Mouse (Mus musculus) heart, adult 9 months (tissue): ENCODE measurements around the gene Sprr2d.

Experiments used
- DNase-seq, 2 experiments: peaks; one replicate each; pipeline ENCODE4 v3.0.0; 2022; ENCODE audit warnings: low spot score in 2 of 2

The Sprr2d gene

DNA sequence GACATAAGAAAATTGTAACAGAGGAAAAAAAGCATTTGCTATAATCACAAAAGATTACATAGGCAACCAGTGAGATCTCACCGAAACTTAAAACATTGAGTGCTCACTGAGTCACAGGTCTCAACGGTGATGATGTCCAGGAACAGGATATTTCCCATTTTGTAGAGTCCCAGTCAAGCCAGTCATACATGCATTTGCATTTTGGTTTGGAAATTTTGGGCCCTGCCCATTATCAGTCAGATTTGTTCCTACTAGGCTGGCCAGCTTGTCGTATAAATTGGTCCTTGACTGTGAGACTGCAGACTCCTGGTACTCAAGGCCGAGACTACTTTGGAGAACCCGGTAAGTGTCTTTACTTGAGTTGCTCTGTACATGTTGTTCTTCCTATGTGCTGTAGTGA lies at the start of gene Sprr2d:
Sprr2d (plus strand) TSS at position 301 of the 400 bp plus-strand sequence.
- DNase-seq: no peak

DNA sequence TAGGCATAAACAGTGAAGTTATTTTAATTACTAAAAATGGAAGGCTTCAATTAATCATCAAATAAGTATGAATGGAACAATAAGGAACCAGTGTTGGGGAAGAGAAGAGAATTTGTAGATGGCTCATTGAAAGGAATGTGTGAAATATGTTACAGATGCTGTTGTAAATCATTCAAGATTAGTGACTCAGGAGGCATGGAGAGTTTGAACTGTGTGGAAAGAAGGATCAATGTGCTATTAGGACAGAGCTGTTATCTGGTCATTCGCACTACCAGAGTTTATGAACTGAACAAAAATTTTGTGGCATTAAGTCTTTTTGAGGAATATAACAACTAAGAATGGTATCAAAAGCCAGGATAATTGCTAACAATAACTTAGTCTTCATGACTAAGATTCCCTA lies 31.5 kb upstream of the Sprr2d start:
- no peak for DNase-seq

DNA sequence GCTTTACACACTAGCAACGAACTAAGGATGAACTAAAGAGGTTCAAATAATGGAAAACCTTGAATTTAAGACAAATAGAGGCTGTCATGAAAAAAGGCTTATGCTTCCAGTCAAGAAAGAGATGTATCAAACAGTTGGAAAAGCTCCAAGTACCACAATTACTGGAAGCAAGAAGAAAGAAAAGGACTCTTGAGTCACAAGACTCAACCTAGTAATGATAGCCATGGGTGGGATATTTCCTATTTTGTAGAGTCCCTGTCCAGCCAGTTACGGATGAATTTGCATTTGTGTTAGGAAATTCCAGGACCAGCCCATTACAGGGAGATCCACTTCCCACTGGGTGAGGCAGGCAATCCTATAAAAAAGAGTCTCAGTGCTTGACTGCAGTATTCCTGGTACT lies 22.6 kb upstream of the Sprr2d start, which contains the start of gene Sprr2b:
Sprr2b (plus strand) TSS at position 301 of the 400 bp plus-strand sequence.
- DNase-seq: no peak

DNA sequence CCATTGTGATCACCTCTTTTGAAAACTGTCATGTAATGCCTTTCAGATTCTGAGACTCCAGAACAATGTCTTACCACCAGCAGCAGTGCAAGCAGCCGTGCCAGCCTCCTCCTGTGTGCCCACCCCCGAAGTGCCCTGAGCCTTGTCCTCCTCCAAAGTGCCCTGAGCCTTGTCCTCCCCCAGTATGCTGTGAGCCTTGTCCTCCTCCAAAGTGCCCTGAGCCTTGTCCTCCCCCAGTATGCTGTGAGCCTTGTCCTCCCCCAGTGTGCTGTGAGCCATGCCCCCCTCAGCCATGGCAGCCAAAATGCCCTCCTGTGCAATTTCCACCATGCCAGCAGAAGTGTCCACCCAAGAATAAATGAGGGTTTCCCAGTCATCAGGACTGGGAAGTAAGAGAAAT lies 21.6 kb upstream of the Sprr2d start:
- no peak for DNase-seq

DNA sequence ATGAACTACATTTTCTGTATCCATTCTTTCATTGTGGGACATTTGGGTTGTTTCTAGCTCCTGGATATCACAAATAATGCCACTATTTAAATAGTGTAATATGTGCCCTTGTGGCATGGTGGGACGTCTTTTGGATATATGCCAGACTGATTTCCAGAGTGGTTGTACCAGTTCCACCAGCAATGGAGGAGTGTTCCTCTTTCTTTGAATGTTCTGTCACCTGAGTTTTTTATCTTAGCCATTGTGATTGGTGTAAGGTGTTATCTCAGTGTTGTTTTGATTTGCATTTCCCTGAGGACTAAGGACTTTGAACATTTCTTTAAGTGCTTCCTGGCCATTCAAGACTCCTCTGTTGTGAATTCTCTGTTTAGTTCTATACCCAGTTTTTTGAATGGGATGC lies 2.7 kb upstream of the Sprr2d start:
- DNase-seq: no peak

DNA sequence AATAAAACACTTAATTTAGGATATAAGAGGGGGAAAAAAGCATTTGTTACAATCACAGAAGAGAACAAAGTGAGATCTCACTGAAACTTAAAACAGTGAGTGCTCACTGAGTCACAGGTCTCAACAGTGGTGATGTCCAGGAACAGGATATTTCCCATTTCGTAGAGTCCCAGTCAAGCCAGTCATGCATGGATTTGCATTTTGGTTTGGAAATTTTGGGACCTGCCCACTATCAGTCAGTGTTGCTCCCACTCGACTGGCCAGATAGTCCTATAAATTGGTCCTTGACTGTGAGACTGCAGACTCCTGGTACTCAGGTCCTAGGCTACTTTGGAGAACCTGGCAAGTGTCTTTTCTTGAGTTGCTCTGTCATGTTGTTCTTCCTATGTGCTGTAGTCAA lies 12.9 kb downstream of the Sprr2d start, which contains the start of gene Sprr2e:
Sprr2e (plus strand) TSS at position 301 of the 400 bp plus-strand sequence.
- no peak for DNase-seq

DNA sequence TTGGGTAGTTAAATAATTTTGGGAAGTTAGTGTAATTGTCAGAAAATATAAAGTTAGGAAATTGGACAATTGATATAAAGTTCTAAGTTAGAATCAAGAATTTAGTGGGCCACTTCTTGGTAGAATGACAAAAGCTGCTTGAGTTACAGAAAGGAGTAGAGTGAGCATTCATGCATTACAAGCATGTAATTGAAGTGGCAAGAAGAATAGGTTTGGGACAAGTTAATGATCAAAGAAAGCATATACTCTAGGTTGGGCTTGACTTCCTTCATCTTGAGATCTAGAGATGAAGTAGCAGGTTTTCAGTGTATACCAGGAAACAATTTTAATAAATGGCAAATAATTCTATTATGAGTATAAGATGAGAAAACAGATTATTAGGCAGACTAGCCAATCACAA lies 22.7 kb downstream of the Sprr2d start:
- DNase-seq: no peak

DNA sequence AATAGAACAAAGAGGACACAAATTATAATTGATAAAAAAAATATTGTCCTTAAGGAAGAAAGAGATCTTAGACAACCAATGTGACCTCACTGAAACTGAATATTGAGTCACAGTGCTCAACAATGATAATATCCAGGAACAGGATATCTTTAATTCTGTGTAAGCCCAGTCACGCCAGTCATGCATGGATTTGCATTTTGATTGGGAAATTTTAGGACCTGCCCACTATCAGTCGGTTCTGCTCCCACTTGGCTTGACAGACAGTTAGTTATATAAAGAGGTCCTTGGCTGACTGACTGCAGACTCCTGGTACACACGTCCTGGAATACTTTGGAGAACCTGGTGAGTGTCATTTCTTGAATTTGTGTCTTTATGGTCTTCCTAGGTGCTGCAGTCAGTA lies 25.9 kb downstream of the Sprr2d start, which contains the start of gene Sprr2f:
Sprr2f (plus strand) TSS at position 301 of the 400 bp plus-strand sequence.
- no peak for DNase-seq

DNA sequence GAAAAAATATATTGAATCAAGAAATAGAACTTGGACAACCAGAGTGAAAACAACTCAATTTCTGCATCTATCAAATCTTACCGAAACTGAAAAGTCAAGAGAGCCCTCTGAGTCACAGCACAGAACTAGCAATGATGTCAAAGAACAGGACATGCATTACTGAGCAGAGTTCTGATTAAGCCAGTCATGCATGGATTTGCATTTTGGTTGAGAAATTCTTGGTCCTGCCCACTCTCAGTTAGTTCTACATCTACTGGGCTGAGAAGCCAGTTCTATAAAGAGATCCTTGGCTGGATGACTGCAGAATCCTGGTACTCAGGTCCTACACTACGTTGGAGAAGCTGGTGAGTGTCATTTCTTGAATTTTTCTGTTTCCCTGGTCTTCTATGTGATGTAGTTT lies 34.7 kb downstream of the Sprr2d start:
- no peak for DNase-seq

DNA sequence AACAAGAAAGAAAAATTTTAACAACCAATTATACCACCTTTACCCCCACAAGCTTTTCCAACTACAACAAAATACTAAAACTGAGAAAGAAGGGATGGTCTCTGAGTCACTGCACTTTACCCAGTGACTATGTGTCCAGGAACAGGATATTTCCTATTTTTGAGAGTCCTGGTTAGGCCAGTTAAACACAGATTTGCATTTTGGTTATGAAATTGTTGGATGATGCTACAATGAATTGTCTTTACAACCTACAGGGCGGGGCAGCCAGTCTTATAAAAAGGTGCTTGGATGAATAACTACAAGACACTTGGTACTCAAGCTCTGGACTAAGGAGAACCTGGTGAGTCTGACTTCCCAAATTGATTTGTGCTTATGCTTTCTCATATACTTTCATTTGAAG lies 46.4 kb downstream of the Sprr2d start, which contains the start of gene Sprr2h:
Sprr2h (plus strand) TSS at position 301 of the 400 bp plus-strand sequence.
- DNase-seq: no peak
